Mouse (Mus musculus) neural tube, embryonic 13.5 days (tissue): ENCODE measurements at regions not wholly inside any gene's neighbourhood (a gene's known extent, or its start where the extent isn't known, plus 50 kb on each side); places are given as distances from the start of the nearest gene placed in this dataset. TPM values are rescaled to one million over a fixed set of nuclear protein-coding genes. Genes with fewer than 3 reads are reported as not detected.

Experiments
- ATAC-seq: fragments of 200-750 bp; cut with Nextera tagmentation; 2 replicates; pipeline ENCODE4 v1.8.0; 2017; ENCODE audit warnings: low read depth, mild to moderate bottlenecking, moderate TSS enrichment, moderate library complexity
- H3K27ac ChIP-seq: fragments of 300-500 bp; sonication (generic); replicated peaks from 2 replicates; pipeline ENCODE4 v1.5.1; 2015; ENCODE audit warnings: moderate library complexity, mild to moderate bottlenecking, inconsistent platforms
- H3K27me3 ChIP-seq: fragments of 300-500 bp; sonication (generic); 2 replicates; pipeline ENCODE4 v1.6.1; 2015; ENCODE audit warnings: mild to moderate bottlenecking, inconsistent platforms
- H3K36me3 ChIP-seq: fragments of 300-500 bp; sonication (generic); 2 replicates; pipeline ENCODE4 v1.6.1; 2015; ENCODE audit warnings: mild to moderate bottlenecking, inconsistent platforms
- H3K4me1 ChIP-seq: fragments of 300-500 bp; sonication (generic); replicated peaks from 2 replicates; pipeline ENCODE4 v1.6.1; 2015; ENCODE audit warnings: inconsistent platforms
- H3K4me2 ChIP-seq: fragments of 300-500 bp; sonication (generic); 2 replicates; pipeline ENCODE4 v1.6.1; 2015; ENCODE audit warnings: inconsistent platforms, mild to moderate bottlenecking, moderate library complexity
- H3K4me3 ChIP-seq: fragments of 300-500 bp; sonication (generic); 2 replicates; pipeline ENCODE4 v1.5.1; 2015; ENCODE audit warnings: mild to moderate bottlenecking, inconsistent platforms
- H3K9ac ChIP-seq: fragments of 300-500 bp; sonication (generic); 2 replicates; pipeline ENCODE4 v1.6.1; 2015; ENCODE audit warnings: moderate library complexity, mild to moderate bottlenecking, inconsistent platforms
- H3K9me3 ChIP-seq: fragments of 300-500 bp; sonication (generic); 2 replicates; pipeline ENCODE4 v1.6.1; 2016; ENCODE audit warnings: inconsistent platforms
- WGBS: fragments of 180-500 bp; shearing (Covaris S2); methylation state at CpG from one replicate; pipeline ENCODE4 v1.1.7; 2015; 5-methylcytosine and 5-hydroxymethylcytosine counted together
- microRNA-seq: library from miRNA; unstranded; fragments of <30 nt; microRNA quantifications from one replicate; pipeline ENCODE4, GENCODE M21; 2016

DNA sequence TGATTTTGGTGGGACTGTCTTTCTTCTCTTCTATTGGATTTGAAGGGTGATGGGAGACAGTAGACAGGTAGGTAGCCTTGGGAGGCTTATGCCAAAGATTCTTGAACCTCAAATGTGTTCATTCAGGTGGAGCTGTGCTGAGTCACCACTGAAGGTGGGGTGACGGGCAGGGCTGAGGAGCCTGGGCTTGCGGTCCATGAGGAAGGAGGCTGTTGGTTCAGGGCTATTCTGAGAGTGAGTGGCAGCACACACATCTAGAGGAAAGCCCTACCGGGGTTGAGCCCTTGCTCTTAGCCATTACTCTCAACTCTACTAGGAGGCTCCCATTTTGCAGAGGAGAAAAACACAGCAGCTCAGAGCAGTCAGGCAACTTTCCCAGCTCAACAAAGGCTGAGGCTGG is 54.6 kb upstream of the Lrig1 start:
- no peaks in the 10 kb centered on the region for H3K27me3 ChIP-seq
- H3K4me1 ChIP-seq, result peaks cover 19% of the 10 kb centered on the region
- no peaks in the 10 kb centered on the region for H3K9me3 ChIP-seq
- 94% methylated on average over 3 of the region's 3 CpGs for WGBS
- H3K9ac ChIP-seq, result no peak overlapping the region
- H3K4me2 ChIP-seq, result no peak overlapping the region
- H3K36me3 ChIP-seq, result no peaks in the 10 kb centered on the region
- ATAC-seq, result no peak
- H3K27ac ChIP-seq, result no peak overlapping the region
- no peak overlapping the region for H3K4me3 ChIP-seq

DNA sequence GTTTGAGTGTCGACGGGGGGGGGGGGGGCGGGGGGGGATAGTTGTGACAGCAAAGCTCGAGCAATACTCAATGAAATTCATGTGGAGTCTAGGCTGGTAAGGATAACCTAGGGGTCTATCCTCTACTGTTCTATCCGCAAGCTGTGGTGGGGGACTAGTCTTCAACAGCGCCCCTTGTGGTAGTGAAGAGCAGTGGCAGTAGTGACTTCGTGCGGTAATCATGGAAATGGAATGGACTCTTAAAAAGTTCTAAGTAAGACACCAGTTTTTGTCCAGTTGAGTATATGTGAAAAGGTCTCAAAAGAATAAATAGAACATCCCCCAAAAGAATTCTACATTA is 51.1 kb upstream of the Lrig1 start:
- 18% methylated on average over 8 of the region's 8 CpGs for WGBS
- Histone ChIP-seq H3K4me2 (peak overlapping the region; percentile 33), H3K36me3 (no peaks in the 10 kb centered on the region), H3K9ac (no peak overlapping the region), H3K4me1 (peaks cover 17% of the 10 kb centered on the region), H3K9me3 (no peaks in the 10 kb centered on the region), H3K27me3 (no peaks in the 10 kb centered on the region), H3K27ac (no peak overlapping the region), H3K4me3 (no peak overlapping the region)
- no peak for ATAC-seq

DNA sequence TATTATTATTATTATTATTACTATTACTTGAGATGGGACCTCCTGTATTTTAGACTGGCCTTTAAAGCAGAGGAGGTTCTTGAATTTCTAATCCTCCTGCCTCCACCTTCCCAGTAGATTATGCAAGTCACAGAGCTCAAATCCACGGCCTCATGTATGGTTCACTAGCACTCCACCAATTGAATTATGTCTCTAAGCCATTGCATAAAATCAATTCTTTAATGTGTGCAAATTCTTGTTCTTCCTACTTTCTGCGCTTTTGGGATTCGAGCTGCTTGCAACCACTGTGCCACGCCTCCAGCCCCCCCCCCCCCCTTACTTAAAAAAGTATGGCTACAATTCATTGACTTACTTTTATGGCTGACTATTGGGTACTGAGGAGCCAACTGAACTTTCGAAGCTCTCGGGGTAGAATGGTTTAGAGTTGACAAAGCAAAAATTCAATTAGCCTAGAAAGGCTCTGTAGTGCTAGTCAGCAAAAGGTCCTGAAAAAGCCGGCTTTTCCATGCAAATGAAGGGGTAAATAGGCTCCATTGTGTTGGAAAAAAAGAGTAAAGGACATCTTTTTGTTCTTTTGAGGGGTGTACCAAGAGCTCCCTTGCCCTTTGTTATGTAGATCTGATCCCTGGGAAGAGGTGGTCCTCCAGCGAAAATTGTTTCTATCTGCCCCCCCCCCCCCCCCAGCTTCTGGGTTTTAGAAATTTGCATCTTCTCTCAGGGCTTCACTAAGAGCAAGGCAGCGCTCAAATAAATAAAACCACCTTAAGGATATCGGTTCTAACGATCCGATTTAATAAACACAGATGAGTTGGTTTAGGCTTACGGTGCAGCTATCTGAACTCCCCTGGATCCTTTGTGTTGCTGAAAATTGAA is 50.5 kb upstream of the Lrig1 start:
- no peak overlapping the region for H3K27ac ChIP-seq
- no peak overlapping the region for H3K4me3 ChIP-seq
- peak overlapping the region; percentile 33 for H3K4me2 ChIP-seq
- H3K27me3 ChIP-seq, result no peaks in the 10 kb centered on the region
- ATAC-seq, result no peak
- no peak overlapping the region for H3K9ac ChIP-seq
- 8% methylated on average over 13 of the region's 13 CpGs for WGBS
- H3K4me1 ChIP-seq, result peaks cover 11% of the 10 kb centered on the region
- no peaks in the 10 kb centered on the region for H3K9me3 ChIP-seq
- no peaks in the 10 kb centered on the region for H3K36me3 ChIP-seq

Small RNAs in the stretch of these regions (microRNA-seq; reads per million reads assigned to microRNA genes)
- not detected for gene Gm23364
